Mouse (Mus musculus) hindbrain, embryonic 14.5 days (tissue): ENCODE results near the gene Bace1. TPM values are rescaled to one million over a fixed set of nuclear protein-coding genes. Genes with fewer than 3 reads are reported as not detected.

Experiments
- ATAC-seq: fragments of 200-750 bp; cut with Nextera tagmentation; 2 replicates; pipeline ENCODE4 v1.8.0; 2017; ENCODE audit warnings: moderate number of reproducible peaks, mild to moderate bottlenecking, moderate TSS enrichment, moderate library complexity; ENCODE audit not compliant: low FRiP score
- DNase-seq: peaks from one replicate; pipeline ENCODE4 v3.0.0-alpha.2; 2015; ENCODE audit warnings: low spot score
- H3K27ac ChIP-seq: fragments of 300-500 bp; sonication (generic); 2 replicates; pipeline ENCODE4 v1.5.1; 2014; ENCODE audit warnings: mild to moderate bottlenecking, moderate library complexity
- H3K27me3 ChIP-seq: fragments of 300-500 bp; sonication (generic); 2 replicates; pipeline ENCODE4 v1.6.1; 2014; ENCODE audit warnings: mild to moderate bottlenecking, low read length, mixed read lengths; ENCODE audit not compliant: control insufficient read depth, insufficient read depth
- H3K36me3 ChIP-seq: fragments of 300-500 bp; sonication (generic); replicated peaks from 2 replicates; pipeline ENCODE4 v1.6.1; 2014; ENCODE audit not compliant: control insufficient read depth, insufficient read depth
- H3K4me1 ChIP-seq: fragments of 300-500 bp; sonication (generic); replicated peaks from 2 replicates; pipeline ENCODE4 v1.6.1; 2014; ENCODE audit warnings: antibody characterized with exemption, low read length, mixed read lengths; ENCODE audit not compliant: control insufficient read depth, insufficient read depth
- H3K4me2 ChIP-seq: fragments of 300-500 bp; sonication (generic); replicated peaks from 2 replicates; pipeline ENCODE4 v1.6.1; 2014; ENCODE audit warnings: mild to moderate bottlenecking, moderate library complexity
- H3K4me3 ChIP-seq: fragments of 300-500 bp; sonication (generic); replicated peaks from 2 replicates; pipeline ENCODE4 v1.5.1; 2014; ENCODE audit warnings: mild to moderate bottlenecking, low read length
- H3K9ac ChIP-seq: fragments of 300-500 bp; sonication (generic); 2 replicates; pipeline ENCODE4 v1.6.1; 2014
- H3K9me3 ChIP-seq: fragments of 300-500 bp; sonication (generic); 2 replicates; pipeline ENCODE4 v1.6.1; 2016; ENCODE audit warnings: low read length; ENCODE audit not compliant: control insufficient read depth
- WGBS: fragments of 180-500 bp; shearing (Covaris S2); extraction: QIAGEN DNeasy Blood & Tissue Kit; methylation state at CpG from one replicate; pipeline ENCODE4 v1.1.7; 2014; 5-methylcytosine and 5-hydroxymethylcytosine counted together
- polyA plus RNA-seq: library from polyadenylated mRNA; unstranded; fragments of >200 nt; fragmentation: Nextera tagmentation; extraction: Ambion mirVana; gene quantifications from 2 replicates; pipeline ENCODE4 v1.2.1, GENCODE M21; 2014

The Bace1 gene
- polyA plus RNA-seq, 1 experiment from 2014 or later: 46.0 TPM

DNA sequence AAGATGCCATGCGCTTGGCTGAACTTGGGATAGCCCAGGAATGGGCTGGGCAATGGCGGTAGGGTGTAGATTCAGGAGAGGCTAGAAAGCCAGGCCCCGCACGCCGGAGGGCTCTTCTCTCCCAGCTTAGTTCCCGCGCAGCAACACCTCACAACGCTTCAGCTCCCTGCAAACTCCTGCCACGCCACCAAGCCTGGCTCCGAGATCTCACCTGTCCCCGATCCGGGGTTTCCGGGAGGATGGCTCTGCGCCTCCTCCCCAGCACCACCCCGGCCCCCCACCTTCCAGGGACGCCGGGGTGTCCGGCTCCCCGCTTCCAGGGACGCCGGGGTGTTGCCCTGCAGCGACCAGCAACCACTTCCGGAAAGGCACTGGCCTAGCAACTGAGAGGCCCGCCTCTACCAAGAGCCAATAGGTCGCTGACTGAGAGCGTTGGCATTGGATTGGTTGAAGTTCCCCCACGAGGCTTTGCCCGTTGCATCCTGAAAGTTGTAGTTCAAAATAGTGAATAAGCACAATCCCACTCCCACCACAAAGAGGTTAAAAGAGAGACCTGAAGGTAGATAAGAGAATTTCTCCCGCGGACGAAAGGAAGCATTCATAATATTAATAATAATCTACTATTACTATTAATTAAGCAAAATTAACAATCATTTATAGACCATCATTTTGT lies 10.0 kb upstream of the Bace1 start, which contains the start of gene Cep164:
TSS of gene Cep164 (minus strand) at position 401 of the 673 bp plus-strand sequence.
- H3K4me3 ChIP-seq: peak within 1 kb of the TSS; percentile 81
- H3K36me3 ChIP-seq: no peaks in the 10 kb centered on the region
- 0% methylated on average over 31 of the region's 31 CpGs for WGBS
- peaks cover 6% of the 10 kb centered on the region for H3K4me1 ChIP-seq
- DNase-seq (peak; percentile 90), ATAC-seq (peak; percentile 95)
- peak within 1 kb of the TSS; percentile 68 for H3K9ac ChIP-seq
- no peaks in the 10 kb centered on the region for H3K9me3 ChIP-seq
- no peaks in the 10 kb centered on the region for H3K27me3 ChIP-seq
- H3K4me2 ChIP-seq: peak within 1 kb of the TSS; percentile 65
- peak within 1 kb of the TSS; percentile 16 for H3K27ac ChIP-seq

- no peaks in the 10 kb centered on the region for H3K36me3 ChIP-seq
- peaks cover 6% of the 10 kb centered on the region for H3K4me1 ChIP-seq
- WGBS: 26% methylated on average over 10 of the region's 10 CpGs
- H3K9ac ChIP-seq: no peak overlapping the region
- H3K4me3 ChIP-seq: peak overlapping the region; percentile 81
- H3K27me3 ChIP-seq: no peaks in the 10 kb centered on the region
- peak overlapping the region; percentile 65 for H3K4me2 ChIP-seq
- H3K27ac ChIP-seq: no peak overlapping the region
- DNase-seq (peak; percentile 84), ATAC-seq (peak; percentile 32; the same call in 1 of the 2 replicates)
- H3K9me3 ChIP-seq: no peaks in the 10 kb centered on the region
Observed at GRCm38 (mm10) chr9:45829107-45829506, 9.3 kb upstream of the Bace1 start.

DNA sequence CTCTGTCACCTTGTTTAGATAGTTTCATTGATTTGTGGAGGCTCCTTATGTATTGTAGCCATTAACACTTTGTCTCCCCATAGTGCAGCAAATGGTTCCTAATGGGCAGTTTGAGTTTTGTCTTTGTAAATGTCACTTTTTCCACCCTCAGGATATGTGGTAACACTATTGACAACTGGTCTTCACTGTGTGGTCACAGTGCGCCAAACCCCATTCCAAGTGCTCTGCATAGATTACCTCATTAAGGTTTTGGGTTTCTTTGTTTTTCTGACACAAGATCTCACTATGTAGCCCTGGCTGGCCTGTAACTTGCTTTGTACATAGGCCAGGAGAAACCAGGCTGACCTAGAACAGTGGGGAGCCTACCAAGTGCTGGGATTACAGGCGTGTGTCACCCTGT lies 5.5 kb upstream of the Bace1 start:
- no peaks in the 10 kb centered on the region for H3K27me3 ChIP-seq
- no peak for DNase-seq
- no peaks in the 10 kb centered on the region for H3K36me3 ChIP-seq
- no peak for ATAC-seq
- WGBS: 93% methylated on average over 2 of the region's 2 CpGs
- H3K4me1 ChIP-seq: no peaks in the 10 kb centered on the region
- H3K9me3 ChIP-seq: no peaks in the 10 kb centered on the region
- H3K4me2 ChIP-seq: no peak overlapping the region
- no peak overlapping the region for H3K27ac ChIP-seq
- no peak overlapping the region for H3K9ac ChIP-seq
- no peak overlapping the region for H3K4me3 ChIP-seq

DNA sequence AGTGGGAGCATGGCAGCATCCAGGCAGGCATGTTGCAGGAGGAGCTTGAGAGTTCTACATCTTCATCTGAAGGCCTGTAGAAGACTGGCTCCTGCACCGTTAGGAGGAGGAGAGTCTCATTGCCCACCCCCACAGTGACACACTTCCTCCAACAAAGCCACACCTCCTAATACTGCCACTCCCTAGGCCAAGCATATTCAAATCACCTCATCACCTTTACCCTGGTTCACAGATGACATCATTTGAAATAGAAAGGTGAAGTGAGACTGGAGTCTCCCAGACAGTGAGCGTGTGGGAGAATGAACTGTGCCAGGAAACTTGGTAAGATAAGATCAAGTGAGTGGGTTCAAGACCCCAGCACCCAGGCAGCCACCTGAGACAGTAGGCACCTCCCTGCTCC lies 4.9 kb upstream of the Bace1 start:
- no peak for ATAC-seq
- WGBS: 88% methylated on average over 2 of the region's 2 CpGs
- H3K27ac ChIP-seq: no peak overlapping the region
- no peak overlapping the region for H3K9ac ChIP-seq
- H3K4me1 ChIP-seq: no peaks in the 10 kb centered on the region
- no peaks in the 10 kb centered on the region for H3K9me3 ChIP-seq
- no peak for DNase-seq
- H3K4me3 ChIP-seq: no peak overlapping the region
- no peaks in the 10 kb centered on the region for H3K27me3 ChIP-seq
- H3K36me3 ChIP-seq: no peaks in the 10 kb centered on the region
- H3K4me2 ChIP-seq: no peak overlapping the region

DNA sequence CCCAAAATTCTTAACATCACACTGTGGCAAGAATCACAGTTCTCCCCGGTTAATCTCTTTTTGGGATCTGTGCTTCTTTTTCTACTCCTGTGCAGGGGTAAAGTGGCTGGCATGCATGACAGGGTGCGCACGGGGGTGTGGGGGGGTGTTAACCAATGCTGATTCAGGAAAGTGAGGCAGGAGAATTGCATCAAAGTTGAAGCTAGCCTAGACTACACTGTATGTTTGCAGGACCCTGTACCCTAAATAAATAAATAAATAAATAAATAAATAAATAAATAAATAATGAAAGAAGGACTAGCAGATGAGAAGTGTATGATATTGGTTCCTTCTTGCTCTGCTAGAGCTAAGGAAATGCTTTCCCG lies 329 bp upstream of the Bace1 start:
- Histone ChIP-seq H3K4me1 (peaks cover 36% of the 10 kb centered on the region), H3K4me3 (peak overlapping the region; percentile 69), H3K9me3 (no peaks in the 10 kb centered on the region), H3K9ac (no peak overlapping the region), H3K27ac (peak overlapping the region; percentile 83), H3K27me3 (no peaks in the 10 kb centered on the region), H3K4me2 (peak overlapping the region; percentile 91), H3K36me3 (no peaks in the 10 kb centered on the region)
- ATAC-seq (no peak; the same call in 1 of the 2 replicates), DNase-seq (no peak)
- 18% methylated on average over 4 of the region's 4 CpGs for WGBS

- H3K4me2 ChIP-seq: peak overlapping the region; percentile 91
- H3K9ac ChIP-seq: peak overlapping the region; percentile 91
- DNase-seq (no peak), ATAC-seq (peak; percentile 1; the same call in 1 of the 2 replicates)
- H3K9me3 ChIP-seq: no peaks in the 10 kb centered on the region
- no peaks in the 10 kb centered on the region for H3K36me3 ChIP-seq
- peak overlapping the region; percentile 69 for H3K4me3 ChIP-seq
- WGBS: 15% methylated on average over 17 of the region's 17 CpGs
- H3K27me3 ChIP-seq: no peaks in the 10 kb centered on the region
- 0 out of 2 replicates have a peak overlapping the region, but pooled peaks have one; percentile 83 for H3K27ac ChIP-seq
- peaks cover 36% of the 10 kb centered on the region for H3K4me1 ChIP-seq
Observed at GRCm38 (mm10) chr9:45839139-45839981, 980 bp downstream of the Bace1 start.

DNA sequence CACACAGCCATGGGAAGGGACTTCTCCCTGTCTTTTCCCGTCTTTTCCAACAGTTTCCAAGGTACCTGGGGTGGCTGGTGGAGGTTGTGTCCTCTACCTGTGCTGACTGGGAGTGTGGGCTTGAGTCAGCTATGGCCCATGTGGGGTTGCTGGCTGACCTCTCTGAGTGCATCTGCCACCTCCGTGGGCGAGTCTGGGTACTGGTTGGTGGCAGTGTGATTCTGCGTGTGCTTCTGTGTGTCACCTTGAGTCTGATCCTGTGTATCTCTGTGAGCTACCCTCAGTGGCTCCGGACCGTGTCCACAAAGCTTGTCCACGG lies 1.6 kb downstream of the Bace1 start:
- Histone ChIP-seq H3K36me3 (no peaks in the 10 kb centered on the region), H3K4me2 (peak overlapping the region; percentile 91), H3K27ac (no peak overlapping the region), H3K4me3 (peak overlapping the region; percentile 69), H3K4me1 (peaks cover 36% of the 10 kb centered on the region), H3K27me3 (no peaks in the 10 kb centered on the region), H3K9ac (peak overlapping the region; percentile 91), H3K9me3 (no peaks in the 10 kb centered on the region)
- WGBS: 80% methylated on average over 7 of the region's 7 CpGs
- ATAC-seq (no peak), DNase-seq (no peak)

- H3K27me3 ChIP-seq: no peaks in the 10 kb centered on the region
- H3K4me2 ChIP-seq: peak overlapping the region; percentile 91
- no peaks in the 10 kb centered on the region for H3K36me3 ChIP-seq
- H3K4me3 ChIP-seq: peak overlapping the region; percentile 69
- peaks cover 36% of the 10 kb centered on the region for H3K4me1 ChIP-seq
- no peaks in the 10 kb centered on the region for H3K9me3 ChIP-seq
- WGBS: 68% methylated on average over 5 of the region's 5 CpGs
- H3K9ac ChIP-seq: peak overlapping the region; percentile 91
- DNase-seq (no peak), ATAC-seq (no peak)
- H3K27ac ChIP-seq: no peak overlapping the region
Observed at GRCm38 (mm10) chr9:45840331-45840730, 2.0 kb downstream of the Bace1 start.

DNA sequence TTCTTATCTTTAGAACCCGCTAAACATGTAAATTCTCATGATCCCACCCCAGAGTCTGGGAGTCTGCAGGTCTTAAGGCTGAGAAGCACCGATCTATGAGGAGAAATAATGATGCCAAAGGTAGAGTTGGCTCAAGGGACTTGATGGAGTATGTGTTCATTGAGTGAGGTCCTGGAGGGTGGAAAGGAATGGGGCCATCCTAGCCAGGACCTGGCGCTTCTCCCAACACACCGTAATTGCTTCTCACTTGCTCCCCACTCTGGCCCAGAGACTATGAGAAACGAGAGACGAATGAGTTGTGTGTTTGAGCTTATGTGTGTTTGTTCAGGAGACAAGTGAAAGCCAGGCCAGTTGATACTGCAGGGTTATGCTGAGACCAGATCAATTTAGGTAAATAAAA lies 3.1 kb downstream of the Bace1 start:
- ATAC-seq (no peak), DNase-seq (no peak)
- H3K27me3 ChIP-seq: no peaks in the 10 kb centered on the region
- peak overlapping the region; percentile 13; the same call in 1 of the 2 replicates for H3K4me3 ChIP-seq
- H3K9ac ChIP-seq: no peak overlapping the region
- H3K36me3 ChIP-seq: no peaks in the 10 kb centered on the region
- 86% methylated on average over 6 of the region's 6 CpGs for WGBS
- H3K4me1 ChIP-seq: peaks cover 36% of the 10 kb centered on the region
- H3K9me3 ChIP-seq: no peaks in the 10 kb centered on the region
- peak overlapping the region; percentile 91 for H3K4me2 ChIP-seq
- H3K27ac ChIP-seq: no peak overlapping the region
